Mouse (Mus musculus): ENCODE results near the gene Dtnb. TPM values are rescaled to one million over a fixed set of nuclear protein-coding genes. Genes with fewer than 3 reads are reported as not detected.
"Not testable (repeated sequence)": the region's sequence is repeated elsewhere in the genome, so short reads cannot be mapped to it uniquely, and the experiment has no call there.

The Dtnb gene
- polyA plus RNA-seq, 1 experiment from 2014 or later, result 12.8 TPM

- no peak overlapping the region for H3K4me2 ChIP-seq
- no peak for ATAC-seq (replicated peaks; ENCODE audit: insufficient number of reproducible peaks, insufficient read depth, low FRiP score, low read depth)
- peaks cover 3% of the 10 kb centered on the region for H3K4me1 ChIP-seq (replicated peaks)
- H3K36me3 ChIP-seq, result no peaks in the 10 kb centered on the region; the same call in 1 of the 2 replicates
- H3K9me3 ChIP-seq (replicated peaks), result no peaks in the 10 kb centered on the region
- H3K9ac ChIP-seq, result no peak overlapping the region
- no peak overlapping the region for H3K4me3 ChIP-seq
- H3K27ac ChIP-seq, result no peak overlapping the region
- no peaks in the 10 kb centered on the region for H3K27me3 ChIP-seq
Measured at GRCm38 (mm10) chr12:3662660-3663059, 90.5 kb downstream of the Dtnb start.

- Histone ChIP-seq H3K27me3 (no peaks in the 10 kb centered on the region), H3K4me2 (no peak overlapping the region), H3K4me1 (replicated peaks) (no peaks in the 10 kb centered on the region), H3K4me3 (no peak overlapping the region), H3K9me3 (replicated peaks) (no peaks in the 10 kb centered on the region), H3K9ac (no peak overlapping the region), H3K36me3 (no peaks in the 10 kb centered on the region; the same call in 1 of the 2 replicates), H3K27ac (no peak overlapping the region)
- no peak for ATAC-seq (replicated peaks; ENCODE audit: insufficient number of reproducible peaks, insufficient read depth, low FRiP score, low read depth)
- 88% methylated on average over 7 of the region's 7 CpGs for WGBS
Measured at GRCm38 (mm10) chr12:3663386-3663785, 91.2 kb downstream of the Dtnb start.

GRCm38 (mm10) chr12:3669971-3670381 lies 97.8 kb downstream of the Dtnb start:
- WGBS, result 22% methylated on average over 5 of the region's 5 CpGs
- no peak overlapping the region for H3K27ac ChIP-seq
- peaks cover 9% of the 10 kb centered on the region for H3K4me1 ChIP-seq (replicated peaks)
- no peak overlapping the region for H3K9ac ChIP-seq
- H3K4me2 ChIP-seq, result no peak overlapping the region
- no peaks in the 10 kb centered on the region for H3K9me3 ChIP-seq (replicated peaks)
- no peaks in the 10 kb centered on the region for H3K36me3 ChIP-seq
- no peaks in the 10 kb centered on the region for H3K27me3 ChIP-seq
- no peak for ATAC-seq (replicated peaks; ENCODE audit: insufficient number of reproducible peaks, insufficient read depth, low FRiP score, low read depth)
- H3K4me3 ChIP-seq, result no peak overlapping the region

DNA sequence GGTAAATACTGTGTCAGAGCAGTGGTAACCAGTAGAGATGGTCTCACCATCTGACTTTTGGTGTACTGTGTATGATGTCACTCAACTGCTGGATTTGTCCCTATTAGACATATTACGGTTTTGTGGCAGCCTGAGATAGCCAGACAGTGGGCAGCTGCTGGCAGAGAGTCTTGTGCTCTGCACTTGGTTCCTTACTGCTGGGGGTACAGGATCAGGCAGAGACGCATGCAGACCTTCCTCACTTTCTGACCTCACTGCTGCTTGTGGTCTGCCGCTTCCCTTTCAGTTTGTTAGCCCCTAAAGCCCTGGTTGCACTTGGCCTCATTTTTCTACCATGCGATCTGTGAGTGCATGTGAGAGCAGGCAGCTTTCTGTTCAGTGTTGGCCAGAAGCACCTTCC lies 98.9 kb downstream of the Dtnb start:
- no peak overlapping the region for H3K9ac ChIP-seq
- H3K4me3 ChIP-seq, result no peak overlapping the region
- peaks cover 9% of the 10 kb centered on the region for H3K4me1 ChIP-seq (replicated peaks)
- no peak for ATAC-seq (replicated peaks; ENCODE audit: insufficient number of reproducible peaks, insufficient read depth, low FRiP score, low read depth)
- no peaks in the 10 kb centered on the region for H3K9me3 ChIP-seq (replicated peaks)
- H3K36me3 ChIP-seq, result no peaks in the 10 kb centered on the region
- no peak overlapping the region for H3K4me2 ChIP-seq
- WGBS, result 82% methylated on average over 4 of the region's 4 CpGs
- H3K27me3 ChIP-seq, result no peaks in the 10 kb centered on the region
- no peak overlapping the region for H3K27ac ChIP-seq

DNA sequence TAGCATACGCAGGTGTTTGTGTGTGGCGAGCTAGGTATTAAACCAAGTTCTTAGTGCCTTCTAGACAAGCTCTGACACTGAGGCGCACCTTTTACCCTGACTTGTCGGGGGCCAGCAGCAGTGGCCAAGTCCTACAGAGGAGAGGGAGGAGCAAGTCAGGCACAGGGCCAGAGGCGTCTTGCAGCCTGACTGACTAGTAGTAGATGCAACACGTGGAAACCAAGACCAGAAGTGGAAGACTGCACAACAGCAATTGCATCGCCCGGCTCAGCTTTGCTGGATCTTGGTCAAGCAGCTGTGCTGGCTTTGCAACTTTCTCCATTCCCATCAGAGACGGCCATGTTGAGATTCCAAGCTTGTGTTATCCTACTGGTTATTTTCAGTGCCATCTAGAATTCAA lies 100.6 kb downstream of the Dtnb start:
- Histone ChIP-seq H3K9me3 (replicated peaks) (no peaks in the 10 kb centered on the region), H3K36me3 (no peaks in the 10 kb centered on the region), H3K4me3 (no peak overlapping the region), H3K4me1 (replicated peaks) (peaks cover 9% of the 10 kb centered on the region), H3K27me3 (no peaks in the 10 kb centered on the region), H3K9ac (no peak overlapping the region), H3K4me2 (no peak overlapping the region), H3K27ac (no peak overlapping the region)
- 65% methylated on average over 9 of the region's 9 CpGs for WGBS
- ATAC-seq (replicated peaks; ENCODE audit: insufficient number of reproducible peaks, insufficient read depth, low FRiP score, low read depth), result no peak

- Histone ChIP-seq H3K4me1 (replicated peaks) (peaks cover 9% of the 10 kb centered on the region), H3K4me3 (no peak overlapping the region), H3K27me3 (no peaks in the 10 kb centered on the region), H3K9ac (no peak overlapping the region), H3K9me3 (replicated peaks) (no peaks in the 10 kb centered on the region), H3K27ac (no peak overlapping the region), H3K36me3 (no peaks in the 10 kb centered on the region), H3K4me2 (no peak overlapping the region)
- WGBS, result 58% methylated on average over 8 of the region's 8 CpGs
- no peak for ATAC-seq (replicated peaks; ENCODE audit: insufficient number of reproducible peaks, insufficient read depth, low FRiP score, low read depth)
Measured at GRCm38 (mm10) chr12:3673886-3674285, 101.7 kb downstream of the Dtnb start.

- Histone ChIP-seq H3K4me2 (no peak overlapping the region), H3K36me3 (no peaks in the 10 kb centered on the region), H3K9ac (no peak overlapping the region), H3K27me3 (no peaks in the 10 kb centered on the region), H3K9me3 (replicated peaks) (no peaks in the 10 kb centered on the region), H3K4me3 (no peak overlapping the region), H3K27ac (no peak overlapping the region), H3K4me1 (replicated peaks) (peaks cover 9% of the 10 kb centered on the region)
- ATAC-seq (replicated peaks; ENCODE audit: insufficient number of reproducible peaks, insufficient read depth, low FRiP score, low read depth), result no peak
- 81% methylated on average over 9 of the region's 9 CpGs for WGBS
Measured at GRCm38 (mm10) chr12:3674913-3675312, 102.7 kb downstream of the Dtnb start.

DNA sequence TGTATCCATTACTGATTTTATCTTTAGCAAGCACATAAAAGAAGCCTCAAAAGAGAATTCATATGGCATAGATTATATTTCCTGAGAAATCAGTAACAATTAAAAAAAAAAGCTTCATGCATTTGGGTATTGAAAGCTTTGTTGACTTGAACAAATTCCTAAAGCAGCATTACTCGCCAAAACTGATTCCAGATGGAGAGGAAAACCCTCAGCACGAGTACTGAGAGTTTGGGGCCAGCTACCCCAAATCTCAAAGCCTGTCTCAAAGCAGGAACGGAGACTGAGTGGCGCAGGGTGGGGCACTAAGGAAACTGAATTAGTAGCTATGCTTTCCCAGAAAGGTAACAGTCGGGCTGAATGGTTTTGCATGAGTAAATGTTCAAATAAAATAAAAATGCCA lies 108.5 kb downstream of the Dtnb start:
- H3K4me3 ChIP-seq, result no peak overlapping the region
- no peak for ATAC-seq (replicated peaks; ENCODE audit: insufficient number of reproducible peaks, insufficient read depth, low FRiP score, low read depth)
- no peaks in the 10 kb centered on the region for H3K9me3 ChIP-seq (replicated peaks)
- H3K9ac ChIP-seq, result no peak overlapping the region
- no peaks in the 10 kb centered on the region for H3K27me3 ChIP-seq
- H3K4me2 ChIP-seq, result no peak overlapping the region
- no peaks in the 10 kb centered on the region for H3K4me1 ChIP-seq (replicated peaks)
- H3K27ac ChIP-seq, result no peak overlapping the region
- H3K36me3 ChIP-seq, result no peaks in the 10 kb centered on the region
- WGBS, result 83% methylated on average over 5 of the region's 5 CpGs

- H3K4me3 ChIP-seq, result no peak overlapping the region
- no peaks in the 10 kb centered on the region for H3K4me1 ChIP-seq (replicated peaks)
- H3K9ac ChIP-seq, result no peak overlapping the region
- no peaks in the 10 kb centered on the region for H3K36me3 ChIP-seq
- H3K27me3 ChIP-seq, result no peaks in the 10 kb centered on the region
- no peak overlapping the region for H3K27ac ChIP-seq
- WGBS, result 71% methylated on average over 8 of the region's 8 CpGs
- H3K9me3 ChIP-seq (replicated peaks), result no peaks in the 10 kb centered on the region
- no peak overlapping the region for H3K4me2 ChIP-seq
- no peak for ATAC-seq (replicated peaks; ENCODE audit: insufficient number of reproducible peaks, insufficient read depth, low FRiP score, low read depth)
Measured at GRCm38 (mm10) chr12:3683041-3683440, 110.9 kb downstream of the Dtnb start.

DNA sequence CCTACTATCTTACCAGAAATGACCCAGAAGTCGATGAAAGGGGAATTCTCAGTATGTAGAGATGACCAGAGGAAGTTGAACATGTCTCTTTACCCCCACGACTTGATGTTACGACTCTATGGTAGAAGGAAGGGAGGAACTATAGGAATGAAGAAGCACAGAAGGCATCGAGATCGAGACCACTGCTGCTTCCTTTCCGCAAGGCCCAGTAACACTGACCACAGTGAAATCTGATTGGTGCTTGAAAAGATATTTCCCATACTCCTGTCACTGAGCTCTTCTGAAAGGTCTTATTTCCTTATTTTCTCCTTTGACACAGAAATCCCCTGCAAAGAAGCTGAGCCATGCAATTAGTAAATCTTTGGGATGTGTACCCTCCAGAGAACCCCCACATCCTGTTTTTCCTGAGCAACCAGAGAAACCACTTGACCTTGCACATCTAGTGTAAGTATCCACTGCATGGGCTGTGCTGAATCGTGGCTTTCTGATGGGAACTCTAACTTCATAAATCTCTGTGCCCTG lies 114.3 kb downstream of the Dtnb start:
- no peak overlapping the region for H3K9ac ChIP-seq
- ATAC-seq (replicated peaks; ENCODE audit: insufficient number of reproducible peaks, insufficient read depth, low FRiP score, low read depth), result no peak
- no peaks in the 10 kb centered on the region for H3K36me3 ChIP-seq
- H3K27me3 ChIP-seq, result no peaks in the 10 kb centered on the region
- no peaks in the 10 kb centered on the region for H3K4me1 ChIP-seq (replicated peaks)
- no peak overlapping the region for H3K4me2 ChIP-seq
- H3K27ac ChIP-seq, result no peak overlapping the region
- 74% methylated on average over 7 of the region's 7 CpGs for WGBS
- no peak overlapping the region for H3K4me3 ChIP-seq
- no peaks in the 10 kb centered on the region for H3K9me3 ChIP-seq (replicated peaks)

DNA sequence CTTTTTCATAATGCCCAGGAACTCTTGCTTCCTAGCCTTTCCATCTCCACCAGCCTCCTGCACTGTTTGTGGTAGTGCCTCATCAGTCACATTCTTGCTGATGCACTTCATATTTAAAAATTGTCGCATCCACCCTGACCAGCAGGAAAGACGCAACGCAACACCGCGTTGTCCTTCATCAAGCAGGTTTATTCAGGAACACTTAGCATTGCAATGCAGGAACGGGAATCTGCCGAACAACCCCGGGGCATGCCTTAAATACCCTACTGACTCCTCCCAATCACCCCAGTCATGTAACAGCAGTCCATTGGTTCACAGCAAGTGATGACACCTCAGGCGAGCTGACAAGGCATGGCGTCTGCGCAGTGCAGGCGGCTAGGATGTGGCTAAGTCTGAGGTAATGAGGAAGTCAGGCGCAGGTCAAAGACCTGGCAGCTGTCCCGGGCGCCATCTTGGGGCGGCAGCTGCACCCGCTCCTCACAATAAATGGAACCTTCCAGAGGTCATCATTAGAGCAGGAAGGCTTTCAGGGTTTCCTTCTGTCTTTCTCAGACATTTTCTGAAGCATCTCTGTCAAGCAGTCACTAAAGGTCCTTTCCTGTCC lies 118.8 kb downstream of the Dtnb start:
- not testable (repeated sequence) for H3K36me3 ChIP-seq; H3K4me2 ChIP-seq; H3K27me3 ChIP-seq; H3K4me3 ChIP-seq; H3K9me3 ChIP-seq (replicated peaks); H3K9ac ChIP-seq; H3K27ac ChIP-seq; H3K4me1 ChIP-seq (replicated peaks); ATAC-seq (replicated peaks; ENCODE audit: insufficient number of reproducible peaks, insufficient read depth, low FRiP score, low read depth)
- 83% methylated on average over 17 of the region's 17 CpGs for WGBS

GRCm38 (mm10) chr12:3692795-3693392 lies 120.7 kb downstream of the Dtnb start:
- ATAC-seq (replicated peaks; ENCODE audit: insufficient number of reproducible peaks, insufficient read depth, low FRiP score, low read depth), result no peak
- Histone ChIP-seq H3K9me3 (replicated peaks) (no peaks in the 10 kb centered on the region), H3K4me1 (replicated peaks) (no peaks in the 10 kb centered on the region), H3K27ac (no peak overlapping the region), H3K4me2 (no peak overlapping the region), H3K4me3 (no peak overlapping the region), H3K36me3 (no peaks in the 10 kb centered on the region), H3K9ac (no peak overlapping the region), H3K27me3 (no peaks in the 10 kb centered on the region)
- 75% methylated on average over 6 of the region's 6 CpGs for WGBS

Measured in heart, embryonic 15.5 days (tissue).